Mouse (Mus musculus) lung, postnatal 0 days (tissue): ENCODE results near the gene Gpr62.

Experiments used
- CTCF ChIP-seq: IDR thresholded peaks from 2 replicates; pipeline ENCODE4 v1.5.1; 2016; ENCODE audit warnings: antibody characterized with exemption, mild to moderate bottlenecking
- EP300 ChIP-seq: IDR thresholded peaks from 2 replicates; pipeline ENCODE4 v1.6.1; 2016; ENCODE audit warnings: antibody characterized with exemption, mild to moderate bottlenecking, control low read depth

DNA sequence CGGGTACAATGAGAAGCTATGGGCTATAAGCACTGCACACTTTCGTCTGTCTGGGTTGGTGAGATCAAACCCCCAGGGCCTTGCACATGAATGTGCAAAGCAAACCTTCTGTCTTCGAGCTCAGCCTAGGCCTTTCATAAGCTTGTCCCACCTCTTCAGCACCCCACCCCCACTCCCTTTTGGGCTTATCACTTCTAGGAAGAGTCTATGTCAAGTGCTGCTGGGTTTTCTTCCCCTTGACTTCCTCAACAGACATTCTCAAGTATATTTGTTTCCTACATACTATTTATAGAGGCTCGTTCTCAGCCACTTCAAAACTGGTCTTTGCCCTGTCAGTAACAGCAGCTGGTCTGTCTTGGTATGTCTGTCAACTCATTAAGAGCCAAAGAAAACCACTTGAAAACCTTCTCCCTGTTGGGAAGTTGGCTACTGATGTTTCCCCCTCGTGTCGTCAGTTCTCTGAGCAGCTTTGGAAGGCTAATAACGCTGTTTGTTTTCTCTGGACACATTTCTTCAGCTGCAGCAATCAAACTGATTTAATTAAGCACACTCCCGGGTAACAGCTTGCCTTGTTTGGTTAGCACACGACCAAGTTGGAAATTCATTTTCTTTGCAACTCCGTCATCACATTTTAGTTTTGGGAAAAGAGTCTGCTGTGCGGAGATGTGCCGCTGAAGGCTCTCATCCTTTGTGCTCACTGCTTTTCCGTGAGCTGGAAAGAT is 47.2 kb upstream of the Gpr62 start:
- no peak for TF ChIP-seq CTCF
- peak; percentile 13; the same call in 1 of the 2 replicates for TF ChIP-seq EP300
